Mouse (Mus musculus): Measurements from ENCODE around the gene Masp2. TPM values are rescaled to one million over a fixed set of nuclear protein-coding genes. Genes with fewer than 3 reads are reported as not detected.

Masp2 gene
- polyA plus RNA-seq, 3 experiments from 2014 or later: 0.63 TPM; not detected in 2

DNA sequence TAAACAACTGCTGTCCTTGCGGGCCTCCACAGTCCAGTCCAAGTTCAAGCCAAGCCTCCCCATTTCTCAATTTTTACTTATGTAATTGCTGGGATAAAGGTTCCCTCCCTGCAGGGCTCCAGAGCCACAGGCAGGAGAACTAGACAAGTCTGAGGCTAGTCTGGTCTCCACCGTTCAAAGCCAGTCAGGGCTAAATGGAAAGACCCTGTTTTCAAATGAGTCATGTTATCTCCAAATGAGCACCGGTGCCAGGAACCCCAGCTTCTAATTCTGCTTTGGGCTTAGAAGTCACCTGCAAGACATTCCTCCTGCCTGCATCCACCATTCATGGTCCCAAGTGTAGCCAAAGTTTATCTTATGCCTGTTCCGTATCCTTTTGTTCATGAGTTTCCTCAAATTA, 483 bp upstream of the Masp2 start:
- no peak for ATAC-seq

DNA sequence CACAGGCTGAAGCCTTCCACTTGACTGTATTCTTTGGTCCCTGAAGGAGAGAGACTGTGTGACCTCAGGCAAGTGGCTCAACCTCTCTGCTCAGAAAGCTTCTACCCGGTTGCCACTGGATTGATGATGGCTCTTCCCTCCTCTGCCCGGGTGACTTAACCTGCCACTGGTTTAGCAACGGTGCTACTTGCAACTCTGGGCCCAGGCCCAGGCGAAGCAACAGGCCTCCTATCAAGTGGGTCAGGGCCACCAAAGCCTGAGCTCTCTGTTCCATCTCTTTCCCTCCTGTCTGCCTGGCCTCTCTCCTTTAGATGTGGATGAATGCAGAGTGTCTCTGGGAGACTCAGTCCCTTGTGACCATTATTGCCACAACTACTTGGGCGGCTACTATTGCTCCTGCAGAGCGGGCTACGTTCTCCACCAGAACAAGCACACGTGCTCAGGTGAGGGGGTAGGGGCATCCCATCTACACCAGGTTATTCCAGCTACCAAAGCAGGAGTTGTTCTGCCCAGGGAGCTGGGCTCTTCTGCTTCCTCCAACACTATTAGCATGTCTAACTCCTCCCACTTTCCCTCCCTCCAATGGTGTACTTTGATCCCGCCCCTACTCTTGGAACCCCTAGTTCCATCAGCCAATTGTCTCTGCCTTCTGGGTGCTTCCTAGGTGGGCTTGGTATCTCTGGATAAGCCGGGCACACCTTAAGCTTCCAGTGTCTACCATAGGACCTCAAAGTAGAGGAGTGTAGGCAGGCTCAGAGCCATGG, 1.2 kb downstream of the Masp2 start:
- no peak for ATAC-seq

- no peak for ATAC-seq
These were observed 1.8 kb downstream of the Masp2 start for GRCm38 (mm10) chr4:148604141-148604540.

GRCm38 (mm10) chr4:148604541-148605165, 2.3 kb downstream of the Masp2 start:
- peak; percentile 50 for ATAC-seq

DNA sequence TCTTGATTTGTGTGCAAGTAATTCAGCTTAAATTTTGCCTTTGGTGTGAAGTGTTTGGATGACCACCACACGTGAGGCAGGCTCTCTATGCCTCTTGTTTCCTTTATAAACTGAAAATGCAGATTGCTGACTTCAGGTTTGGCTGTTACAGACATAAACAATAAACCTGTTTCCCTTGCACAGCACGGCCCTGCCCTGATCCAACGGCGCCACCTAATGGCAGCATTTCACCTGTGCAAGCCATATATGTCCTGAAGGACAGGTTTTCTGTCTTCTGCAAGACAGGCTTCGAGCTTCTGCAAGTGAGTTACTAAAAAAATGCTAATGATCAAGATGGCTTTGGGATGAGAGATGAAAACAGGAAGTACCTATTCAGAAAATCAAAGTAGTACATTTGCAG, 5.4 kb downstream of the Masp2 start:
- peak; percentile 85 for ATAC-seq

DNA sequence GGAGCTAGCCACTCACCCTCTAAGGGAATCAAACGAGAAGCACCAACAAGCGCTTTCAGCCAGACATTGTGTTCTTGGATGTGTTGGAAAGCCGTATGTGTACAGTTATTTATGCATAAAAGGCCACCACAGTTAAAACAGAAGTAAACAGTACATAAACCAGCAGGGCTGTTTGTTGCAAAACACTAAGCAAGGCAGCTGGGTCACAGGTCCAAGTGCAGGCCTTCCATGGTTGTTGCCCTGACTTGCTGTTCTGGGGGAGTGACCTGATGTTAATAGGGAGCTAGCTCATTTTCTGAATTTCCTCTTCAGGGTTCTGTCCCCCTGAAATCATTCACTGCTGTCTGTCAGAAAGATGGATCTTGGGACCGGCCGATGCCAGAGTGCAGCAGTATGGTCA, 7.5 kb downstream of the Masp2 start:
- ATAC-seq: no peak

GRCm38 (mm10) chr4:148610631-148611364, 8.4 kb downstream of the Masp2 start:
- ATAC-seq: no peak

- no peak for ATAC-seq
These were observed 10.2 kb downstream of the Masp2 start for GRCm38 (mm10) chr4:148612557-148612956.

DNA sequence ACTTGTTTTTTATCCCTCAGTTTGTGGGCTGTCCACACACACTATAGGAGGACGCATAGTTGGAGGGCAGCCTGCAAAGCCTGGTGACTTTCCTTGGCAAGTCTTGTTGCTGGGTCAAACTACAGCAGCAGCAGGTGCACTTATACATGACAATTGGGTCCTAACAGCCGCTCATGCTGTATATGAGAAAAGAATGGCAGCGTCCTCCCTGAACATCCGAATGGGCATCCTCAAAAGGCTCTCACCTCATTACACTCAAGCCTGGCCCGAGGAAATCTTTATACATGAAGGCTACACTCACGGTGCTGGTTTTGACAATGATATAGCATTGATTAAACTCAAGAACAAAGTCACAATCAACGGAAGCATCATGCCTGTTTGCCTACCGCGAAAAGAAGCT, 11.4 kb downstream of the Masp2 start:
- ATAC-seq: no peak

GRCm38 (mm10) chr4:148619805-148620204, 17.5 kb downstream of the Masp2 start:
- no peak for ATAC-seq

DNA sequence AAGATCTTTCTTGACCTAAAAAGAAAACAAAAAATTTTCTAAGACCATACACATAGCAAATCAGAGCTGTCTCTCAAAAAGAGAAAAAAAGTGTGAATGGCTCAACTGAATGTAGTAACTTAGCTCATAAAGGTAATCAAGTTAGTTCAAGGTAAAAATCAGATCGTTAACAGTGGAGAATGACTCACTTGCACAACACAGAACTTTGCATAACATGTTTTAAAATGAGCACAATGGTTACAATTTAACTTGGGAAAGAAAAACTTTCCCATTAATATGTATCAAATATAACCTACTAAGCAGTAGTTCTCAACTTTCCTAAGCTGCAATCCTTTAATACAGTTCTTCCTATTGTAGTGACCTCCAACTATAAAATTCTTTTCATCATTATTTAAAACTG, 18.4 kb downstream of the Masp2 start:
- no peak for ATAC-seq

GRCm38 (mm10) chr4:148622485-148622884, 20.1 kb downstream of the Masp2 start:
- no peak for ATAC-seq

DNA sequence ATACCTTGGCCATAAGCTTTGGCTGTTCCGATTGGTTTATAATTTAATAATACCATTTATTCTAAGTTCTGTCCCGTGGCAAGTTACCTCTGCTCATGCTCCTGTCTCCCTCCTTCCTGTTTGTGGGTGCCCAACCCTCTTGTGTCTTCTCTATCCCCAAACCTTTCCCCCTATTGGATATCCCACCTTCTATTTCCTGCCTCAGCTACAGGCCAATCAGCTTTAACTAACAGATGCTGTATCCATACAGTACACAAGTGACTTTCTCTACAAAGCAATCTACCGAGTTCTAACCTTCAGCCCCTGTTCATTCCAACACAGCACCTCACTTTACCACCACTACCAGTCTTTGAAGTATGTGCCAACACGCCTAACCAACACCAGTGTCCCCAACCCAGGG, 21.3 kb downstream of the Masp2 start:
- ATAC-seq: no peak

GRCm38 (mm10) chr4:148625010-148625409, 22.7 kb downstream of the Masp2 start:
- no peak for ATAC-seq

DNA sequence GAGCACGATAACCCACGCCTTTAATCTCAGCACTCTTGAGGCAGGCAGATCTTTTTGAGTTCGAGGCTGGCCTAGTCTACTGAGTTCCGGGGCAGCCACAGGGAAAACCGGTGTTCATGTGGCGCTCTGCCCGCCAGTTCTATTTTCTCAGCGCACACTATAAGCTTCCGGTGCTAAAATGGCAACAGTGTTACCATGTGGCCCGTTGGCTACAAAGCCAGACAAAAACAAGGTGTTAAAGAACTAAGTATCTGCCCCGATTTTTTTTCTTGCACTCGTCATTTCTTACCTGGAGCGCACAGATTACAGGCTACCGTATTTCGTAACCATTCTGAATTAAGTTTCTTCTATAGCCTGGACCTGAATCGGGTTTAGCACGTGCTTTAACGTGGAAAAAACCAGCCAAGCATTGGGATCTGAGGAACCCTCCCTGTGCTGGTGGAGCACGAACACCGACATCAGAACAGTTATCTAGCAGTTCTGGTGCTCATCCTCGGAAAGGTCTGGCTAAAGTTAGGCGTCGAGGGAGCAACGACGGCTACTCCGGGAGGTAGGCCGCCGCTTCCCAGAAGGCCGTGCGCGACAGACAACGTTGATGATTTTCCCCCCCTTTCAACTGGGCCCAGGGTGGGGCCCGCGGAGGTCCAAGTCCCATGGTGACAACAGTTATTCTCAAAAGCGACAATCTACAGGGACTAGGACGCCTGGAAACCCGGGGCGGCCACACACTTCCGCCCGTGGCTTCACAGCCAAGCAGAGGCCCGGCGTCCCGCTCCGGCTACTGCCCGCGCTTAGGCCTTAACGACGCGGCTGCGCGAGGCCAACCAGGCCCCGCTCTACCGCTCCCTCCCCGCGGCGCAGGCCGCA, 23.6 kb downstream of the Masp2 start:
- peak; percentile 35 for ATAC-seq

GRCm38 (mm10) chr4:148626623-148627185, 24.4 kb downstream of the Masp2 start, which contains the start of gene Tardbp:
Gene Tardbp (minus strand): TSS chr4:148627019.
- peak; percentile 90 for ATAC-seq

- no peak for ATAC-seq
These were observed 24.9 kb downstream of the Masp2 start for GRCm38 (mm10) chr4:148627246-148627645.

DNA sequence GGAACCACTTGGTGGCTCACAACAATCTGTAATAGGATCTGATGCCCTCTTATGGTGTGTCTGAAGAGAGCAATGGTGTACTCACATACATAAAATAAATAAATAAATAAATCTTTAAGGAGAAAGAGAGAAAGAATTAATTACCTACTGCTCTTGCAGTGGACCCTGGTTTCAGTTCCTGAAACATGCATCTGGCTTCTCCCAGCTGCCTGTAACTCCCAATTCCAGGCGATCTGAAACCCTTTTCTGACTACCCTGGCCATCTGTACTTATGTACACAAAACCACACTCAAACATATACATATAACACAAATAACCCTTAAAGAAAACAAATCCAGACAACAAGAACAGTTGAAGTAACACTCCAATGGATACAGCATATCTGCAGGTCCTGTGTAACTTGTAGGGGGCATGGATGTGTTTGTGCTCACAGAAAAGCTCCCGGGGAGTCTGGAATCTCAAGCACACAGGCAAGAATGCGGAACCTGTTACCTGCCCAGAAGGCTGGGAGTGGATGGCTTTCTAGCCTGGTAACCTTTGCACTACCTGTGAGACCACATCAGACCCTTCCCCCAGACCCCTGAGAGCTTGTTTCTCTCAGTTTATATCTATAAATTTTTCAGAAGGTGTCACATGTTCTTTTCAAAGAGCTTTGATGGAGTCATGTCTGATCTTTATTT, 29.8 kb downstream of the Masp2 start:
- no peak for ATAC-seq

DNA sequence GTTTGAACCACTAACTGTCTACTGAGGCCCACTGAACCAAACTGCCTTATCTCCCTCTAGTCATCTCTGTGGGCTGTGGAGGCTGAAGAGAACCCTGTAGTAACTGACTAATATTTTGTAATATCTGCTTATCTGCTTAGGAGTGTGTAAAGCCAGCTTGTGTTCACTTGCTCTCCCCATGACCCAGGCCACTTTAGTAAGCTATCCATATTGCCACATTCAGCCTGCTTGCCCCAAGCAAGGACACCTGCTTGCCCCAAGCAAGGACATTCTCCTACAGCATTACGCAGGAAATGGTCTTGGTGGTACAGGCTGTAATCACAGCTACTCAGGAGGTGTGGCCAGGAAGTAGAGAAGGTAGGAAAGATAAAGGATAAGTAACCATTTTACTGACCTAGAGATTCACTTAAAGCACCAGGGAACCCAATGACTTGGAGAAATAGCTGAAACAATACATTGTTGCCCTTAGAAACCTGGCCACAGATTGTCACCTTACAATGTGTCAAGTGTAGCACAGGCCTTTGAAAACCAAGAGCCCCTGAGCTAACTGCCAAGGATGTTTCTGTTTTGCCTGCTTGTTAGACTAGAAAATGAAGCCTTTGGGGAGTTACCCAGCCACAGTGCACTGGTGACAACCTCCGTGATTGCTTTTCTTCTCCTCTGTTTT, 31.2 kb downstream of the Masp2 start:
- no peak for ATAC-seq

GRCm38 (mm10) chr4:148635309-148635708, 33.0 kb downstream of the Masp2 start:
- ATAC-seq: no peak

DNA sequence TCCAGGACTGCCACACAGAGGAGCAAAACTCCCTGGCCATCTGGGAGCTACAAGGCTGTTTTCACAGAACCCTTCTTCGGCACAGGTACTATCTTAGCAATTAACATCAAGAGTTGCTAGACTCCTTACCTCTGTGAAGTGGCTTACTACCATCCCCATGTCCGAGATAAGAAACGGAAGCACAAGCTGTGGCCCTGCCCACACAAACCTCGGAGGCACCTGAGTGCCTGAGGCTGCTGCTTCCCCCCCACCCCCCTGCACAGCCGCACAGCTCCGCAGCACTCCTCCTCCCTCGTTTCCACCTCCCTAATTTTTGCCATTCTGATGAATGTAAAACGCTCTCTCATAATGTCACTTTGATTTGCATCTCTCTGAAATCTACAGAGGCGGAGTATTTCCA, 35.9 kb downstream of the Masp2 start:
- no peak for ATAC-seq
